Mouse (Mus musculus): ENCODE measurements around the gene Pxdc1. TPM values are rescaled to one million over a fixed set of nuclear protein-coding genes. Genes with fewer than 3 reads are reported as not detected.

Gene Pxdc1
- 8.2 and 9.3 TPM in 2 replicates for polyA plus RNA-seq (2012; rRNA removed)

GRCm38 (mm10) chr13:34653391-34653790 lies at the start of gene Pxdc1:
Gene Pxdc1, minus strand, starts transcription at chr13:34653486.
- no peaks in the 10 kb centered on the region for H3K4me1 ChIP-seq (ENCODE audit: control insufficient read depth, insufficient read depth, low read length)
- peak within 1 kb of the TSS; percentile 64 for H3K4me3 ChIP-seq (ENCODE audit: insufficient read depth, low read length)
- H3K27ac ChIP-seq (ENCODE audit: insufficient read depth, low read length) = peak within 1 kb of the TSS; percentile 7
- no peak for TF ChIP-seq CTCF (IDR thresholded peaks at IDR 0.05; ENCODE audit: extremely low read depth, insufficient read depth, low read length)
- TF ChIP-seq POLR2A (IDR thresholded peaks at IDR 0.05; ENCODE audit: extremely low read depth, insufficient read depth, low read length) = no peak

DNA sequence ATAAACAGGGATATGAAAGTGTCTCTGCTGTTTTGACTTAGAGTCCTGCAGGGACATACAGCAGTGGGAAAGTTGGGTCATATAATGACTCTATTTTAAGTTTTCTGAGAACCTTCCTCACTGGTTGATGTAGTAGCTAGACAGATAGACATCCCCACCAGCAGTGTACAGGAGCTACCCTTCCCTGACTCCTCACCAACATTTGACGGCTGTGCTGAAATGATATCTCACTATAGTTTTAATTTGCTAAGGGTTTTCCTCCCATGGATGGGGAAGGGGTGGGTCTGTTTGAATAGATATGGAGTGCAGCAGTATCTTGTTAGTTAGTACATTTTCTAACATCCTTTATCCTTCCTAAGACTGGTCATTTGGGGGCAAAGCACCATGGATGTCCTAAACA lies 47.3 kb upstream of the Pxdc1 start:
- Histone ChIP-seq H3K27ac (ENCODE audit: insufficient read depth, low read length) (no peak overlapping the region), H3K4me3 (ENCODE audit: insufficient read depth, low read length) (no peak overlapping the region), H3K4me1 (ENCODE audit: control insufficient read depth, insufficient read depth, low read length) (no peaks in the 10 kb centered on the region)
- no peak for TF ChIP-seq CTCF (IDR thresholded peaks at IDR 0.05; ENCODE audit: extremely low read depth, insufficient read depth, low read length)

DNA sequence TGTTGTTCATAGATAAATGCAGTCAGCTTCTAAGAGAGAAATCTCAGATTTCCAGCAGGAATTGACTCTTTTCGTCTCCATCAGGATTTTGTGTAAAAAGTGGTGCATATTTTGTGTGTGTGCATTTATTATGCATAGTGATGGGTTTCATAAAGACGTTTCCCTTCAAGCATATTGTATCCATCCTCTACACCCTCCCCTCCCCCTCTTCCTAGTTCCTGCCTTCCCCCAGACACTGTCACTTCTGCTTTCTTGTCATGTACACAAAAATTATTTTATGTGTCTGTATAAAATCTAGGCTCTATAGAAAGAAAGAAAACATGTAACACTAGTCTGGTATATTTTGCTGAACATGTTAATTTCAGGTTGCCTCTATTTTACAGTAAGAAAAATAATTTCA lies 46.8 kb upstream of the Pxdc1 start:
- Histone ChIP-seq H3K27ac (ENCODE audit: insufficient read depth, low read length) (no peak overlapping the region), H3K4me3 (ENCODE audit: insufficient read depth, low read length) (no peak overlapping the region), H3K4me1 (ENCODE audit: control insufficient read depth, insufficient read depth, low read length) (no peaks in the 10 kb centered on the region)
- no peak for TF ChIP-seq CTCF (IDR thresholded peaks at IDR 0.05; ENCODE audit: extremely low read depth, insufficient read depth, low read length)
- TF ChIP-seq POLR2A (IDR thresholded peaks at IDR 0.05; ENCODE audit: extremely low read depth, insufficient read depth, low read length) = no peak

- TF ChIP-seq POLR2A (IDR thresholded peaks at IDR 0.05; ENCODE audit: extremely low read depth, insufficient read depth, low read length) (no peak), CTCF (IDR thresholded peaks at IDR 0.05; ENCODE audit: extremely low read depth, insufficient read depth, low read length) (no peak)
- no peaks in the 10 kb centered on the region for H3K4me1 ChIP-seq (ENCODE audit: control insufficient read depth, insufficient read depth, low read length)
- no peak overlapping the region for H3K4me3 ChIP-seq (ENCODE audit: insufficient read depth, low read length)
- H3K27ac ChIP-seq (ENCODE audit: insufficient read depth, low read length) = no peak overlapping the region
These were observed 43.5 kb upstream of the Pxdc1 start for GRCm38 (mm10) chr13:34696734-34697332.

DNA sequence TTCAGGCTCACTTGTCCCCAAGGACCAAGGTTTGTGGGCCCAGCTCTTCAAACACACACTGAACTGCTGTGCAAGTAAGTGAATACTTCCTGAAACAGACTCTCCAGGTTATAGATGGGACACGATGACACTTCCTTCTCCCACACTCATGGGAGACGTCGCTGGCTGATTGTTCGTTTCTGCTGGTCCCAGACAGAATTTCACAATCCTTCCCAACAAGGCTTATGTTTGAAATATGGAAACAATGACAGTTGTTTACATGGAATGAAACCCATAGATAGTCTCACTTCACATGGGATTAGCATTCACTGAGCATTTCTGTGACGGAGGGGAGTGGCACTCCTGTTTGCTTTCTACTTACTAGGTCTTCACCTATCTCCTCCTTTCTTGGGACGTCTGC lies 39.8 kb upstream of the Pxdc1 start:
- Histone ChIP-seq H3K4me3 (ENCODE audit: insufficient read depth, low read length) (no peak overlapping the region), H3K27ac (ENCODE audit: insufficient read depth, low read length) (no peak overlapping the region), H3K4me1 (ENCODE audit: control insufficient read depth, insufficient read depth, low read length) (no peaks in the 10 kb centered on the region)
- no peak for TF ChIP-seq CTCF (IDR thresholded peaks at IDR 0.05; ENCODE audit: extremely low read depth, insufficient read depth, low read length)
- no peak for TF ChIP-seq POLR2A (IDR thresholded peaks at IDR 0.05; ENCODE audit: extremely low read depth, insufficient read depth, low read length)

DNA sequence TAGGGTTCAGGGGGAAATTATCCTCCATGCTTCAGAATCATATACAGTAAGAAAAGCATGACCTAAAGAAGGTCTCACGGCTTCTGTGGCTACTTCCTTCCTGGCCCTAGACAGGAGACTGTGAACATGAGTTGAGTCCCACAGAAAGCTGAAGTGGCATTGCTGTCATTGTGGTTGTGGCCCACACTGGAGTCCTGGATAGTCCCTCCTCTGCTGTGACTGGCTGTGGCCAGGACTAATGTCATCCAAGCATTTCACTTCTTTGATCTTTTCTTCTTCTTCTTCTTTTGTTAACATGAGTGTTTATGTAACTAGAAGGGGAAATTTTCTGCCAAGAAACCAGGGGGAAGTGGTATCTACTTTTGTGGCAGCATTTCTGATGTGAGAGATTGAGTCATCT lies 37.8 kb upstream of the Pxdc1 start:
- no peaks in the 10 kb centered on the region for H3K4me1 ChIP-seq (ENCODE audit: control insufficient read depth, insufficient read depth, low read length)
- H3K4me3 ChIP-seq (ENCODE audit: insufficient read depth, low read length) = no peak overlapping the region
- no peak for TF ChIP-seq CTCF (IDR thresholded peaks at IDR 0.05; ENCODE audit: extremely low read depth, insufficient read depth, low read length)
- no peak for TF ChIP-seq POLR2A (IDR thresholded peaks at IDR 0.05; ENCODE audit: extremely low read depth, insufficient read depth, low read length)
- H3K27ac ChIP-seq (ENCODE audit: insufficient read depth, low read length) = no peak overlapping the region

- Histone ChIP-seq H3K4me1 (ENCODE audit: control insufficient read depth, insufficient read depth, low read length) (no peaks in the 10 kb centered on the region; the same call in 1 of the 2 replicates), H3K4me3 (ENCODE audit: insufficient read depth, low read length) (no peak overlapping the region), H3K27ac (ENCODE audit: insufficient read depth, low read length) (no peak overlapping the region)
- TF ChIP-seq CTCF (IDR thresholded peaks at IDR 0.05; ENCODE audit: extremely low read depth, insufficient read depth, low read length) = no peak
- no peak for TF ChIP-seq POLR2A (IDR thresholded peaks at IDR 0.05; ENCODE audit: extremely low read depth, insufficient read depth, low read length)
These were observed 31.9 kb upstream of the Pxdc1 start for GRCm38 (mm10) chr13:34685008-34685765.

- H3K4me3 ChIP-seq (ENCODE audit: insufficient read depth, low read length) = no peak overlapping the region
- TF ChIP-seq POLR2A (IDR thresholded peaks at IDR 0.05; ENCODE audit: extremely low read depth, insufficient read depth, low read length) (no peak), CTCF (IDR thresholded peaks at IDR 0.05; ENCODE audit: extremely low read depth, insufficient read depth, low read length) (no peak)
- H3K4me1 ChIP-seq (ENCODE audit: control insufficient read depth, insufficient read depth, low read length) = no peaks in the 10 kb centered on the region; the same call in 1 of the 2 replicates
- no peak overlapping the region for H3K27ac ChIP-seq (ENCODE audit: insufficient read depth, low read length)
These were observed 30.6 kb upstream of the Pxdc1 start for GRCm38 (mm10) chr13:34683762-34684488.

- Histone ChIP-seq H3K4me1 (ENCODE audit: control insufficient read depth, insufficient read depth, low read length) (no peaks in the 10 kb centered on the region; the same call in 1 of the 2 replicates), H3K27ac (ENCODE audit: insufficient read depth, low read length) (no peak overlapping the region), H3K4me3 (ENCODE audit: insufficient read depth, low read length) (no peak overlapping the region)
- no peak for TF ChIP-seq POLR2A (IDR thresholded peaks at IDR 0.05; ENCODE audit: extremely low read depth, insufficient read depth, low read length)
- no peak for TF ChIP-seq CTCF (IDR thresholded peaks at IDR 0.05; ENCODE audit: extremely low read depth, insufficient read depth, low read length)
These were observed 30.0 kb upstream of the Pxdc1 start for GRCm38 (mm10) chr13:34683270-34683669.
